Mouse (Mus musculus) hindbrain, embryonic 14.5 days (tissue): ENCODE data around the gene Eme2. TPM values are rescaled to one million over a fixed set of nuclear protein-coding genes. Genes with fewer than 3 reads are reported as not detected.

Experiments
- ATAC-seq: fragments of 200-750 bp; cut with Nextera tagmentation; 2 replicates; pipeline ENCODE4 v1.8.0; 2017; ENCODE audit warnings: moderate number of reproducible peaks, mild to moderate bottlenecking, moderate TSS enrichment, moderate library complexity; ENCODE audit not compliant: low FRiP score
- DNase-seq: peaks from one replicate; pipeline ENCODE4 v3.0.0-alpha.2; 2015; ENCODE audit warnings: low spot score
- H3K27ac ChIP-seq: fragments of 300-500 bp; sonication (generic); 2 replicates; pipeline ENCODE4 v1.5.1; 2014; ENCODE audit warnings: mild to moderate bottlenecking, moderate library complexity
- H3K27me3 ChIP-seq: fragments of 300-500 bp; sonication (generic); 2 replicates; pipeline ENCODE4 v1.6.1; 2014; ENCODE audit warnings: mild to moderate bottlenecking, low read length, mixed read lengths; ENCODE audit not compliant: control insufficient read depth, insufficient read depth
- H3K36me3 ChIP-seq: fragments of 300-500 bp; sonication (generic); replicated peaks from 2 replicates; pipeline ENCODE4 v1.6.1; 2014; ENCODE audit not compliant: control insufficient read depth, insufficient read depth
- H3K4me1 ChIP-seq: fragments of 300-500 bp; sonication (generic); replicated peaks from 2 replicates; pipeline ENCODE4 v1.6.1; 2014; ENCODE audit warnings: antibody characterized with exemption, low read length, mixed read lengths; ENCODE audit not compliant: control insufficient read depth, insufficient read depth
- H3K4me2 ChIP-seq: fragments of 300-500 bp; sonication (generic); replicated peaks from 2 replicates; pipeline ENCODE4 v1.6.1; 2014; ENCODE audit warnings: mild to moderate bottlenecking, moderate library complexity
- H3K4me3 ChIP-seq: fragments of 300-500 bp; sonication (generic); replicated peaks from 2 replicates; pipeline ENCODE4 v1.5.1; 2014; ENCODE audit warnings: mild to moderate bottlenecking, low read length
- H3K9ac ChIP-seq: fragments of 300-500 bp; sonication (generic); 2 replicates; pipeline ENCODE4 v1.6.1; 2014
- H3K9me3 ChIP-seq: fragments of 300-500 bp; sonication (generic); 2 replicates; pipeline ENCODE4 v1.6.1; 2016; ENCODE audit warnings: low read length; ENCODE audit not compliant: control insufficient read depth
- WGBS: fragments of 180-500 bp; shearing (Covaris S2); extraction: QIAGEN DNeasy Blood & Tissue Kit; methylation state at CpG from one replicate; pipeline ENCODE4 v1.1.7; 2014; 5-methylcytosine and 5-hydroxymethylcytosine counted together
- polyA plus RNA-seq: library from polyadenylated mRNA; unstranded; fragments of >200 nt; fragmentation: Nextera tagmentation; extraction: Ambion mirVana; gene quantifications from 2 replicates; pipeline ENCODE4 v1.2.1, GENCODE M21; 2014

Gene Eme2
- polyA plus RNA-seq, 1 experiment from 2014 or later: 23.7 TPM

DNA sequence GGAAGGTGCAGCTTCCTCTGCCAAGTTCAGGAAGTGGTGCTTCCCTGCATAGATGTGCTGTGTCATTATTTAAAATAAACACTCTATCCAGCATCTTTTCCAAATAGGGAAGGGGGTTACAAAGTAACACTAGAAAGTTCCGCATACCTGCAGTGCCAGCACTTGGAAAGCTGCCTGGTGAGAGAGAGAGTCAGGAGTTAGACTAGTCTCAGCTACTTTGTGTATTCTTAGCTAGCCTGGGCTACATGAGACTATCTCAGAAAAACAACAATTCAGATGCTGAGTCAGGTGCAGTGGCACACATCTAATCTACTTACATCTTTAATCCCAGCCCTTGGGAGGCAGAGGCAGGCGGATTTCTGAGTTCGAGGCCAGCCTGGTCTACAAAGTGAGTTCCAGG is 33.1 kb downstream of the Eme2 start:
- no peak overlapping the region for H3K27ac ChIP-seq
- H3K9ac ChIP-seq: no peak overlapping the region
- H3K27me3 ChIP-seq: no peaks in the 10 kb centered on the region
- ATAC-seq: no peak
- DNase-seq: no peak
- no peaks in the 10 kb centered on the region for H3K9me3 ChIP-seq
- WGBS: 92% methylated on average over 3 of the region's 3 CpGs
- no peaks in the 10 kb centered on the region for H3K4me1 ChIP-seq
- H3K4me3 ChIP-seq: no peak overlapping the region
- no peak overlapping the region for H3K4me2 ChIP-seq
- H3K36me3 ChIP-seq: peaks cover 53% of the 10 kb centered on the region

DNA sequence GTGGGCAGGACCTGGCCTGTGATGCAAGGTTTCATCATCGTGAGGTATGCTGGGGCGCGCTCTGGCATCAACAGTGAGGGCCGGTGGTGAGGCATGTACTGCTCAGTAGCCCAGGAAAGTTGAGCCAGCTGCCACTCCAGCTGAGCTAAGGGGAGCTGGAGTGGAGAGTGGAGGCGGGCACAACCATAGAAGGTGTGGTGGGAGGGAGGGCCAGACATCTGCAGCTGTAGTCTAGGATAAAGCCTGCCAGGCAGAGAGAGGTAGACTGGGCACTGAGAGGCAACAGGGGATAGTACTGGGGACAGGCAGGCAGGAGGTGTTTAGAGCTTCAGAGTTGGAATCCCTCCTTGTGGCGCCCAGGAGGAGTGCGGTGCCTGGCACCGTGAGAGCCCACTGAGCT is 34.8 kb downstream of the Eme2 start:
- Histone ChIP-seq H3K27me3 (no peaks in the 10 kb centered on the region), H3K4me3 (no peak overlapping the region), H3K9ac (no peak overlapping the region), H3K9me3 (no peaks in the 10 kb centered on the region), H3K4me1 (no peaks in the 10 kb centered on the region), H3K27ac (no peak overlapping the region), H3K36me3 (peaks cover 57% of the 10 kb centered on the region), H3K4me2 (no peak overlapping the region)
- DNase-seq (no peak), ATAC-seq (no peak)
- WGBS: 94% methylated on average over 8 of the region's 8 CpGs

DNA sequence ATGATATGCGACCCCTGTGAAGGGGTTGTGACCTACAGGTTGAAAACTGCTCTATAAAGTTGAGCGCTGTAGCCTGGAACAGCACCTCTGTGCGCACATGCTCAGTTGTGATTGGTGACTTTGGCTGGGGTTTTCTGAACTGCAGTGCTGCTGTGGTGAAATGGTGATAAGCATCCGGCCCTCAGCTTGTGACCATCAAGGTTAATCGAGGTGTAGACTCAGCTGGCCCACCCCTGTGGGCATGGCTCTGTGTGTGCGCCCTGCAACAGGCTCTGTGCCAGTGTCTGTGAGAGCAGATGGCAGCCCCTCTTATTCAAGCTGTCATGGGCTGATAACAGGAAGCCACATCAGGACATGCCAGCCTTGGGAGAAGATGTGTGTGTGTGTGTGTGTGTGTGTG is 35.9 kb downstream of the Eme2 start:
- H3K4me3 ChIP-seq: no peak overlapping the region
- ATAC-seq: no peak; the same call in 1 of the 2 replicates
- DNase-seq: no peak
- H3K4me2 ChIP-seq: no peak overlapping the region
- H3K4me1 ChIP-seq: no peaks in the 10 kb centered on the region
- no peaks in the 10 kb centered on the region for H3K27me3 ChIP-seq
- 86% methylated on average over 6 of the region's 6 CpGs for WGBS
- H3K9me3 ChIP-seq: no peaks in the 10 kb centered on the region
- peaks cover 58% of the 10 kb centered on the region for H3K36me3 ChIP-seq
- no peak overlapping the region for H3K27ac ChIP-seq
- no peak overlapping the region for H3K9ac ChIP-seq

DNA sequence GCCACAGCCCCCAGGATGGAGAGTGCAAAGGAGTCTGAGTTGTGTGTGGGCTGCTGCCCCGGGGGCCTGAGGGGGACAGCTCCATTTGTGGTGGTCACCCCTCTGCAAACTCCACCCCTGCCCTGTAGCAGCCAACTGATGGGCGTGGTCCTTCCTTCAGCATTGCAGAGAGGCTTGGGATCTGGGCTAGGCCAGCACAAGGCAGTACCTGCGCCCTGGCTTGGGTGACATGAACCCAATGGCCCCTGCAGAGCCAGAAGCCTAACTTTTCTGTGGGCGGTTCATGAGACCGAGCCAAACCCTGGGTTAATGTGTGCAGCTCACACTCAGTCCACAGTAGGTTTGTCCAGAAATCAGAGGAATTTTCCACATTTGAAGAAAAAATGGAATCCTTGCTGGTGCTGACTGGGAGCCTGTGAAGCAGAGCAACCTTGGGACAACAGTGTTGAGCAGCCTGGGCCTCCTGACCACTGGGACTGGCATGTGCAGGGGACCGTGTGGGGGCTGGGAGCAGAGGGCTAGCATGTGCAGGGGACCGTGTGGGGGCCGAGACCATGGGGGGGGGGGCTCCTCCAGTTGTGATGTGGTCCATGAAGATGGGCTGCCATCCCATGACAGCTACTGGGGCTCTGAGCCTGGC is 36.9 kb downstream of the Eme2 start:
- Histone ChIP-seq H3K9me3 (no peaks in the 10 kb centered on the region), H3K4me2 (no peak overlapping the region), H3K4me3 (no peak overlapping the region), H3K36me3 (peaks cover 60% of the 10 kb centered on the region), H3K27ac (no peak overlapping the region), H3K4me1 (no peaks in the 10 kb centered on the region), H3K9ac (no peak overlapping the region), H3K27me3 (no peaks in the 10 kb centered on the region)
- 86% methylated on average over 8 of the region's 8 CpGs for WGBS
- ATAC-seq (no peak), DNase-seq (no peak)

DNA sequence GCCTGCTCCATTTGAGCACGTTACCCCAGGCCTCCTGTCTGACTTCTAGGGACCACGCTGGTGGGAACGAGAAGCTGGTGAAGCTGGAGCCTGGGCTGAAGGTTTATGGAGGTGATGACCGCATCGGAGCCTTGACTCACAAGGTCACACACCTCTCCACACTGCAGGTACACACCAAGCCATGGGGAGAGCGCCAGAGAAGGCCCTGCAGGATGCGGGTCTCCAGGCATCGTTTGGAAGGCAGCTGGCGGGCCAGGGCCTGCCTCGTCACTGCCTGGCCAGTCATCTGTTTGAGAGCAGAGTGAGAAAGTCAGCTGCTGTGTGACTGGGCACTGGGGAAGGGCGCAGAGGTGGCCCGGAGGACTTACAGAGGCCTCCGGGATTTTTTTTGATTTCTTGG is 38.3 kb downstream of the Eme2 start:
- Histone ChIP-seq H3K36me3 (peaks cover 50% of the 10 kb centered on the region), H3K9ac (no peak overlapping the region), H3K9me3 (no peaks in the 10 kb centered on the region), H3K27ac (no peak overlapping the region), H3K4me1 (no peaks in the 10 kb centered on the region), H3K4me2 (no peak overlapping the region), H3K27me3 (no peaks in the 10 kb centered on the region), H3K4me3 (no peak overlapping the region)
- no peak for DNase-seq
- 89% methylated on average over 13 of the region's 13 CpGs for WGBS
- ATAC-seq: no peak

DNA sequence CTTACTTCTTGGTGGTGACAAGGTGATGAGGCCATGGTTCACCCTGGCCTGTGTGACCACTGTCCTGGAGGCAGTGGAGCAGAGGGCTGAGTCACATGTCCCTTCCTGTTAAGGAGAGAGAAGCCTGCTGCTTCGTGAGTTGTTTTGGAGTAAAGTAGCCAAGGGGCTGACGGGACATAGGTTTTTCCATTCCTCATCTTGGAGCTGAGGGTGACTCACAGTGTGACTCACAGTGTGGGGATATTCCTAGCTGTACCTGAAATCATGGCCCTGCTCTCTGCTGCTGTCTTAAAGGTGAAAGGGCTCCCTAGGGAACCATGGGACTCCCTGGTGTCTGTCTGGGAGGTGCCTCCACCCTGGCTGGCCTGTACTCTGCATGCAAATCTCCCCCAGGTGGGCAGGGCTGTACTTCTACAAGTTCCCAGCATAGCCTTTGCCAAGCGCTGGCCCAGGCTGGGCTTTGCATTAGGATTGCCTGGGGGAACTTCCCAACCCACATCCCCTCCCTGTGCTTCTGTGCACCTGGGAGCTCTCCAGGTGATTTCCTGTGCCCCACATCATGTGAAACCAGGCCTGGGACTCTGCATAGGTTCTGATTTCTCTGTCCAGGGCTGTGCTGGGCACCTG is 38.9 kb downstream of the Eme2 start:
- no peak overlapping the region for H3K4me2 ChIP-seq
- H3K4me3 ChIP-seq: no peak overlapping the region
- no peak overlapping the region for H3K27ac ChIP-seq
- 83% methylated on average over 3 of the region's 3 CpGs for WGBS
- H3K27me3 ChIP-seq: no peaks in the 10 kb centered on the region
- no peak for ATAC-seq
- H3K4me1 ChIP-seq: peaks cover 4% of the 10 kb centered on the region; the same call in 1 of the 2 replicates
- no peaks in the 10 kb centered on the region for H3K9me3 ChIP-seq
- H3K36me3 ChIP-seq: peaks cover 43% of the 10 kb centered on the region
- DNase-seq: no peak
- no peak overlapping the region for H3K9ac ChIP-seq

DNA sequence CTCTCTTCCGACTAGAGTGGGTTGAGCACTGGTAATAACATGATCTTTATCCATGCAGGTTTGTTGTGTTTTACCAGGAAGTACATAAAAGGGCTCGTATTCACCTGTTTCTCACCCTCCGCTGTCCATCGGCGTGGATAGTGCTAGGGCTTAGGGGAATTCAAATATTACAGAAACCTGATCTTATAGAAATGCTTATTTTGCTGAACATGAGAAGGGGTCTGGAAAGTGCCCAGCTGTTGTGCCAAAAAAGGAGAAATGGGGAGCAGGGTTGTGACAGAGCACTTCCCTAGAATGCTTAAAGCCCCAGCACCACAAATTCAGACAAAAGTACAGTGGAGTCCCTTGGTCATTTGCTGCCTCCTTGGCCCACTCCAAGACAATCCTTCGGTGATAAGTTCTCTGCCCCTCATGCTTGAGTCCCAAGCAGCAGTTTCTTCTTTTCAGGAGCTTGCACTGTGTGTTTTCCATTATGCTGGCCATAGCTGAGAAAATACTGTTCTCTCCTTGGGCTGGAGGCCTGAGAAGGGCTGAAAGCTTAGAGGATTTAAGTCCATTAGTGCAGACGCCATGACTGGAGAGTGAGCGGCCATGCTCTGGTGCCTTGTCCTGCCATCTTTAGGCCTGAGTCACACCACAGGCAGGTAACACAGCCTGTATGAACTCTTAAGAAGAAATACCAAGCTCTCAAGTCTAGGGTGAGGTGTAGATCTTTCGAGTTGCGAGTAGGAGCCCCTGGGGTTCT is 43.3 kb downstream of the Eme2 start:
- Histone ChIP-seq H3K4me1 (peaks cover 20% of the 10 kb centered on the region), H3K27ac (no peak overlapping the region), H3K36me3 (peaks cover 30% of the 10 kb centered on the region), H3K4me3 (peak overlapping the region; percentile 63), H3K27me3 (no peaks in the 10 kb centered on the region), H3K9ac (peak overlapping the region; percentile 60), H3K9me3 (no peaks in the 10 kb centered on the region), H3K4me2 (peak overlapping the region; percentile 94)
- WGBS: 83% methylated on average over 10 of the region's 10 CpGs
- no peak for ATAC-seq
- no peak for DNase-seq

DNA sequence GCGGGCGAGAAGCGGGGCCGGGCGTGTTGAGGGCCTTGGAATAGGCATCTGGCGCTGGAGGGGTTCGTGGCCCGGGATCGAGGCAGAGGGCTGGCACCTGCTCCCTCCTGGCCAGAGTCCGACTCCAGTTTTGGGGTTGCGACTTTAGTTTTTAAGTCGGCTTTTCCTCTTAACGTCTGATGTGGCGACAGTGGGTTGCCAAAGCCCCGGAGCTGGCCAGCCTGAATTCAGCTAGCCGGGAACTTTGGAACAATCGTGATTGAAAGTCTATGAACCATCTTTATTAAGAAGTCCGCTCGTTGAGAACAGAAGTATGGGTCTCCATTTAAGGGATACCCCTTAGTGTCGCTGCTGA is 44.1 kb downstream of the Eme2 start:
- peaks cover 28% of the 10 kb centered on the region for H3K36me3 ChIP-seq
- H3K27me3 ChIP-seq: no peaks in the 10 kb centered on the region
- H3K27ac ChIP-seq: peak overlapping the region; percentile 3; the same call in 1 of the 2 replicates
- DNase-seq: no peak
- ATAC-seq: no peak
- no peaks in the 10 kb centered on the region for H3K9me3 ChIP-seq
- H3K9ac ChIP-seq: peak overlapping the region; percentile 60
- WGBS: 1% methylated on average over 20 of the region's 20 CpGs
- peak overlapping the region; percentile 94 for H3K4me2 ChIP-seq
- peak overlapping the region; percentile 63 for H3K4me3 ChIP-seq
- peaks cover 20% of the 10 kb centered on the region for H3K4me1 ChIP-seq

DNA sequence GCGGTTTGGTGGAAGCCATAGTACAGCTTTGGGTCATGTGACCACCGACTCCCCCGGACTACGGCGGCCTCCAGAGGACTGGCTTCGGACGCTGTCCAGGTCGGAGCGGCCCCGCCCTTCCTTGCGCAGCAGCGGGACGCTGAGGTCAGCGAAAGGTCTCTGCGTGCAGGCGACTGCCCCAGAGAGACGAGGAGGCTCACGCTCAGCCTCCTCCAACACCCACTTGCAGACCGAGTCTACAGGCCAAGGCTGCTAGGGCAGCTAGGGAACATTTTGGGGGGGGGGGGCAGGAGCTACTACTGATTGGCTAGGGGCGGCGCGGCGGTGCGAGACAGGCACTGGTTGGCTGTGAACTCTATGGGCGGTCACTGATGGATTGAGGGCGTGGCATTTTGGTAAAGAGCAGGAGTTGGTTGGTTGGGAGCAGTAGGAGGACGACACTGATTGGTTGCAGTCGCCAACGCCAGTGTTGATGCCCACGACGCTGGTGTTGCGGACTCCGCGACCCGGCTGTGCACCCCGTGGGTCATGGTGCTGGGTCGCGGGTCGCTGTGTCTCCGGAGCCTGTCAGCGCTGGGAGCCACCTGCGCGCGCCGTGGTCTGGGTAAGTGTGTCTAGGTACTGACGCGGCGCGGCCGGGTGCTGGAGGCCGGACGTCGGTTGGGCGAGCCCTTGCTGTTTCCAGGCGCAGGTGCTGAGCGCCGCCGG is 44.7 kb downstream of the Eme2 start, which contains the start of gene Fahd1:
Gene Fahd1, minus strand, starts transcription at position 300 of the 708 bp plus-strand sequence.
- Histone ChIP-seq H3K4me2 (peak within 1 kb of the TSS; percentile 94), H3K9ac (peak within 1 kb of the TSS; percentile 81), H3K4me1 (peaks cover 20% of the 10 kb centered on the region), H3K4me3 (peak within 1 kb of the TSS; percentile 63), H3K27me3 (no peaks in the 10 kb centered on the region), H3K9me3 (no peaks in the 10 kb centered on the region), H3K36me3 (peaks cover 25% of the 10 kb centered on the region), H3K27ac (peak within 1 kb of the TSS; percentile 93)
- ATAC-seq (peak; percentile 100), DNase-seq (peak; percentile 93)
- WGBS: 0% methylated on average over 58 of the region's 58 CpGs
